Mouse (Mus musculus): ENCODE results near the gene Gm21969. TPM values are rescaled to one million over a fixed set of nuclear protein-coding genes. Genes with fewer than 3 reads are reported as not detected.

The Gm21969 gene
- total RNA-seq, 1 experiment: 0.09 TPM

- no peak overlapping the region for H3K4me3 ChIP-seq (ENCODE audit: insufficient read depth in 1 of 2, low read depth in 1 of 2, low read length in 2 of 2, poor library complexity in 1 of 2, severe bottlenecking in 1 of 2)
- no peak for TF ChIP-seq MAFK (IDR thresholded peaks at IDR 0.05; ENCODE audit: insufficient read depth, low read depth, low read length)
- in situ Hi-C loops (cut with MboI; ENCODE audit: low sequenced_read_pairs in 2 of 2, unreplicated experiment in 2 of 2): loop anchor here in 1 of 2 experiments (10.0 kb wide), 1 partner anchor 153 kb away; no protein-coding TSS in a partner anchor
- DNase-seq (ENCODE audit: low read depth, low spot score): no peak
- H3K9me3 ChIP-seq (ENCODE audit: control insufficient read depth, insufficient read depth, low read depth, low read length): no peaks in the 10 kb centered on the region
- H3K27ac ChIP-seq (ENCODE audit: insufficient read depth, low read depth, low read length, poor library complexity, severe bottlenecking): no peak overlapping the region
- peaks cover 3% of the 10 kb centered on the region; the same call in 1 of the 2 replicates for H3K36me3 ChIP-seq (ENCODE audit: control insufficient read depth, insufficient read depth, low read length, poor library complexity, severe bottlenecking)
- peaks cover 2 to 21% of the 10 kb centered on the region in 2 experiments; a peak in 2 of 4 replicates for H3K4me1 ChIP-seq (ENCODE audit: control insufficient read depth in 2 of 2, insufficient read depth in 2 of 2, low read length in 2 of 2, poor library complexity in 1 of 2)
- H3K9ac ChIP-seq (ENCODE audit: insufficient read depth, low read depth, low read length, poor library complexity, severe bottlenecking): no peak overlapping the region
Observed at GRCm38 (mm10) chr4:139627361-139627760, 24.4 kb downstream of the Gm21969 start.

- no peak overlapping the region for H3K9ac ChIP-seq (ENCODE audit: insufficient read depth, low read depth, low read length, poor library complexity, severe bottlenecking)
- H3K4me1 ChIP-seq (ENCODE audit: control insufficient read depth in 2 of 2, insufficient read depth in 2 of 2, low read length in 2 of 2, poor library complexity in 1 of 2): peaks cover 2 to 10% of the 10 kb centered on the region in 2 experiments; a peak in 2 of 4 replicates
- no peak for TF ChIP-seq ZNF384 (IDR thresholded peaks at IDR 0.05; ENCODE audit: low read depth, low read length)
- peak; percentile 71; the same call in 1 of the 2 replicates for TF ChIP-seq MAFK (IDR thresholded peaks at IDR 0.05; ENCODE audit: insufficient read depth, low read depth, low read length)
- DNase-seq (ENCODE audit: low read depth, low spot score): no peak
- H3K27ac ChIP-seq (ENCODE audit: insufficient read depth, low read depth, low read length, poor library complexity, severe bottlenecking): no peak overlapping the region
- H3K4me3 ChIP-seq (ENCODE audit: insufficient read depth in 1 of 2, low read depth in 1 of 2, low read length in 2 of 2, poor library complexity in 1 of 2, severe bottlenecking in 1 of 2): no peak overlapping the region
- in situ Hi-C loops (cut with MboI; ENCODE audit: low sequenced_read_pairs in 2 of 2, unreplicated experiment in 2 of 2): no loop called here
- peaks cover 3% of the 10 kb centered on the region; the same call in 1 of the 2 replicates for H3K36me3 ChIP-seq (ENCODE audit: control insufficient read depth, insufficient read depth, low read length, poor library complexity, severe bottlenecking)
- H3K9me3 ChIP-seq (ENCODE audit: control insufficient read depth, insufficient read depth, low read depth, low read length): no peaks in the 10 kb centered on the region
Observed at GRCm38 (mm10) chr4:139630171-139630570, 27.2 kb downstream of the Gm21969 start.

- H3K36me3 ChIP-seq (ENCODE audit: control insufficient read depth, insufficient read depth, low read length, poor library complexity, severe bottlenecking): peaks cover 2% of the 10 kb centered on the region; the same call in 1 of the 2 replicates
- no peak overlapping the region for H3K4me3 ChIP-seq (ENCODE audit: insufficient read depth in 1 of 2, low read depth in 1 of 2, low read length in 2 of 2, poor library complexity in 1 of 2, severe bottlenecking in 1 of 2)
- no peak overlapping the region for H3K9ac ChIP-seq (ENCODE audit: insufficient read depth, low read depth, low read length, poor library complexity, severe bottlenecking)
- DNase-seq (ENCODE audit: low read depth, low spot score): no peak
- in situ Hi-C loops (cut with MboI; ENCODE audit: low sequenced_read_pairs in 2 of 2, unreplicated experiment in 2 of 2): no loop called here
- no peaks in the 10 kb centered on the region for H3K9me3 ChIP-seq (ENCODE audit: control insufficient read depth, insufficient read depth, low read depth, low read length)
- H3K4me1 ChIP-seq (ENCODE audit: control insufficient read depth in 2 of 2, insufficient read depth in 2 of 2, low read length in 2 of 2, poor library complexity in 1 of 2): peaks cover 2 to 10% of the 10 kb centered on the region in 2 experiments; a peak in 2 of 4 replicates
- no peak overlapping the region for H3K27ac ChIP-seq (ENCODE audit: insufficient read depth, low read depth, low read length, poor library complexity, severe bottlenecking)
- TF ChIP-seq HCFC1 (IDR thresholded peaks at IDR 0.05; ENCODE audit: borderline replicate concordance, insufficient read depth, low read length): no peak
- no peak for TF ChIP-seq MAFK (IDR thresholded peaks at IDR 0.05; ENCODE audit: insufficient read depth, low read depth, low read length)
- no peak for TF ChIP-seq CHD2 (IDR thresholded peaks at IDR 0.05; ENCODE audit: low read depth, low read length)
- no peak for TF ChIP-seq ZC3H11A (IDR thresholded peaks at IDR 0.05; ENCODE audit: borderline replicate concordance, low read depth, low read length)
- TF ChIP-seq ZNF384 (IDR thresholded peaks at IDR 0.05; ENCODE audit: low read depth, low read length): no peak
Observed at GRCm38 (mm10) chr4:139631141-139631540, 28.2 kb downstream of the Gm21969 start.

GRCm38 (mm10) chr4:139631569-139632253 lies 28.7 kb downstream of the Gm21969 start:
- peaks cover 2 to 10% of the 10 kb centered on the region in 2 experiments; a peak in 2 of 4 replicates for H3K4me1 ChIP-seq (ENCODE audit: control insufficient read depth in 2 of 2, insufficient read depth in 2 of 2, low read length in 2 of 2, poor library complexity in 1 of 2)
- no peak overlapping the region for H3K27ac ChIP-seq (ENCODE audit: insufficient read depth, low read depth, low read length, poor library complexity, severe bottlenecking)
- H3K36me3 ChIP-seq (ENCODE audit: control insufficient read depth, insufficient read depth, low read length, poor library complexity, severe bottlenecking): peaks cover 3% of the 10 kb centered on the region; the same call in 1 of the 2 replicates
- H3K9ac ChIP-seq (ENCODE audit: insufficient read depth, low read depth, low read length, poor library complexity, severe bottlenecking): no peak overlapping the region
- no peaks in the 10 kb centered on the region for H3K9me3 ChIP-seq (ENCODE audit: control insufficient read depth, insufficient read depth, low read depth, low read length)
- in situ Hi-C loops (cut with MboI; ENCODE audit: low sequenced_read_pairs in 2 of 2, unreplicated experiment in 2 of 2): no loop called here
- DNase-seq (ENCODE audit: low read depth, low spot score): no peak
- H3K4me3 ChIP-seq (ENCODE audit: insufficient read depth in 1 of 2, low read depth in 1 of 2, low read length in 2 of 2, poor library complexity in 1 of 2, severe bottlenecking in 1 of 2): no peak overlapping the region
- TF ChIP-seq CHD2 (IDR thresholded peaks at IDR 0.05; ENCODE audit: low read depth, low read length) (no peak), HCFC1 (IDR thresholded peaks at IDR 0.05; ENCODE audit: borderline replicate concordance, insufficient read depth, low read length) (no peak)

GRCm38 (mm10) chr4:139632254-139632580 lies 29.2 kb downstream of the Gm21969 start:
- Histone ChIP-seq H3K4me1 (ENCODE audit: control insufficient read depth in 2 of 2, insufficient read depth in 2 of 2, low read length in 2 of 2, poor library complexity in 1 of 2) (peaks cover 2 to 10% of the 10 kb centered on the region in 2 experiments; a peak in 2 of 4 replicates), H3K4me3 (ENCODE audit: insufficient read depth in 1 of 2, low read depth in 1 of 2, low read length in 2 of 2, poor library complexity in 1 of 2, severe bottlenecking in 1 of 2) (no peak overlapping the region), H3K9ac (ENCODE audit: insufficient read depth, low read depth, low read length, poor library complexity, severe bottlenecking) (no peak overlapping the region), H3K27ac (ENCODE audit: insufficient read depth, low read depth, low read length, poor library complexity, severe bottlenecking) (no peak overlapping the region), H3K36me3 (ENCODE audit: control insufficient read depth, insufficient read depth, low read length, poor library complexity, severe bottlenecking) (peaks cover 8% of the 10 kb centered on the region; the same call in 1 of the 2 replicates), H3K9me3 (ENCODE audit: control insufficient read depth, insufficient read depth, low read depth, low read length) (no peaks in the 10 kb centered on the region)
- in situ Hi-C loops (cut with MboI; ENCODE audit: low sequenced_read_pairs in 2 of 2, unreplicated experiment in 2 of 2): no loop called here
- TF ChIP-seq ZNF384 (IDR thresholded peaks at IDR 0.05; ENCODE audit: low read depth, low read length) (no peak), CHD2 (IDR thresholded peaks at IDR 0.05; ENCODE audit: low read depth, low read length) (no peak), HCFC1 (IDR thresholded peaks at IDR 0.05; ENCODE audit: borderline replicate concordance, insufficient read depth, low read length) (no peak)
- no peak for DNase-seq (ENCODE audit: low read depth, low spot score)
